Mouse (Mus musculus) heart, adult 18-20 months (tissue): ENCODE measurements around the gene Tfcp2. TPM values are rescaled to one million over a fixed set of nuclear protein-coding genes. Genes with fewer than 3 reads are reported as not detected.
A peak's percentile ranks its signal among the peaks of the same experiment; 100 is the strongest.
"Not testable (repeated sequence)": the region's sequence is repeated elsewhere in the genome, so short reads cannot be mapped to it uniquely, and the experiment has no call there.

ENCODE experiments used
- DNase-seq, 2 experiments: peaks; one replicate each; pipeline ENCODE4 v3.0.0; 2021 to 2022; ENCODE audit warnings: mixed read lengths in 1 of 2
- total RNA-seq, 2 experiments: library from RNA; stranded (reverse); gene quantifications; 2 replicates each; pipeline ENCODE4 v1.2.3; 2021

Gene Tfcp2
- total RNA-seq, 2 experiments from 2014 or later: 11.3 to 14.7 TPM

GRCm38 (mm10) chr15:100557705-100558433 is 6.1 kb upstream of the Tfcp2 start:
- no peak for DNase-seq

GRCm38 (mm10) chr15:100556378-100556777 is 4.6 kb upstream of the Tfcp2 start:
- no peak for DNase-seq

GRCm38 (mm10) chr15:100555965-100556364 is 4.2 kb upstream of the Tfcp2 start:
- peak; percentile 40 to 60 for DNase-seq

GRCm38 (mm10) chr15:100550280-100550679 is 1.5 kb downstream of the Tfcp2 start:
- DNase-seq: no peak

- not testable (repeated sequence) for DNase-seq
Observed at GRCm38 (mm10) chr15:100543651-100544030, 8.2 kb downstream of the Tfcp2 start.

- DNase-seq: not testable (repeated sequence)
Observed at GRCm38 (mm10) chr15:100542876-100543650, 8.7 kb downstream of the Tfcp2 start.

- DNase-seq: no peak
Observed at GRCm38 (mm10) chr15:100541426-100541825, 10.4 kb downstream of the Tfcp2 start.

- not testable (repeated sequence) for DNase-seq
Observed at GRCm38 (mm10) chr15:100541001-100541400, 10.8 kb downstream of the Tfcp2 start.

- no peak for DNase-seq
Observed at GRCm38 (mm10) chr15:100539411-100539810, 12.4 kb downstream of the Tfcp2 start.

- peak; percentile 36 to 67 for DNase-seq
Observed at GRCm38 (mm10) chr15:100537913-100538312, 13.9 kb downstream of the Tfcp2 start.

- no peak for DNase-seq
Observed at GRCm38 (mm10) chr15:100527900-100528299, 23.9 kb downstream of the Tfcp2 start.

- no peak for DNase-seq
Observed at GRCm38 (mm10) chr15:100525405-100525804, 26.4 kb downstream of the Tfcp2 start.

- no peak for DNase-seq
Observed at GRCm38 (mm10) chr15:100520306-100520705, 31.5 kb downstream of the Tfcp2 start.

GRCm38 (mm10) chr15:100515121-100515520 is 36.7 kb downstream of the Tfcp2 start:
- no peak for DNase-seq

- DNase-seq: no peak
Observed at GRCm38 (mm10) chr15:100513387-100513786, 38.4 kb downstream of the Tfcp2 start.

- no peak for DNase-seq
Observed at GRCm38 (mm10) chr15:100510072-100510471, 41.7 kb downstream of the Tfcp2 start.

- no peak for DNase-seq
Observed at GRCm38 (mm10) chr15:100508454-100509167, 43.2 kb downstream of the Tfcp2 start.

- DNase-seq: not testable (repeated sequence)
Observed at GRCm38 (mm10) chr15:100499506-100499905, 52.3 kb downstream of the Tfcp2 start.

GRCm38 (mm10) chr15:100495102-100495501 is 56.7 kb downstream of the Tfcp2 start, which contains the start of gene Csrnp2:
Gene Csrnp2 (minus strand): TSS chr15:100495488.
- peak; percentile 93 to 94 for DNase-seq

- DNase-seq: no peak
Observed at GRCm38 (mm10) chr15:100494647-100495046, 57.2 kb downstream of the Tfcp2 start.

GRCm38 (mm10) chr15:100491966-100492365 is 59.8 kb downstream of the Tfcp2 start:
- DNase-seq: no peak

- peak in 1 of 2 experiments; percentile 13 for DNase-seq
Observed at GRCm38 (mm10) chr15:100489263-100489662, 62.5 kb downstream of the Tfcp2 start.

- DNase-seq: not testable (repeated sequence)
Observed at GRCm38 (mm10) chr15:100488297-100488696, 63.5 kb downstream of the Tfcp2 start.
